Mouse (Mus musculus) megakaryocyte, embryonic 14.5 days (primary cell): ENCODE results near the gene Slc48a1. TPM values are rescaled to one million over a fixed set of nuclear protein-coding genes. Genes with fewer than 3 reads are reported as not detected.

Experiments
- H3K27me3 ChIP-seq: replicated peaks from 2 replicates; pipeline ENCODE3; 2012; ENCODE audit warnings: inconsistent platforms
- H3K36me3 ChIP-seq: replicated peaks from 2 replicates; pipeline ENCODE3; 2012; ENCODE audit warnings: low read length, inconsistent platforms, mixed read lengths
- H3K4me1 ChIP-seq: 2 replicates; pipeline ENCODE4 v1.6.1; 2012; ENCODE audit warnings: inconsistent platforms
- H3K4me3 ChIP-seq: replicated peaks from 2 replicates; pipeline ENCODE3; 2012; ENCODE audit warnings: moderate library complexity, mild to moderate bottlenecking, inconsistent platforms
- H3K9me3 ChIP-seq: 2 replicates; pipeline ENCODE4 v1.6.1; 2012; ENCODE audit warnings: inconsistent platforms
- FLI1 ChIP-seq: IDR thresholded peaks from 2 replicates; pipeline ENCODE4 v1.6.1; 2012; ENCODE audit warnings: low read length, inconsistent platforms, mixed read lengths
- GATA1 ChIP-seq: IDR thresholded peaks from 3 replicates; pipeline ENCODE4 v1.6.1; 2012; ENCODE audit warnings: mixed read lengths, low read length, inconsistent platforms, borderline replicate concordance
- polyA plus RNA-seq: library from polyadenylated mRNA; stranded (reverse); fragments of >175 nt; gene quantifications from 2 replicates; pipeline ENCODE4 v1.2.3, GENCODE M21; 2012; ENCODE audit warnings: low replicate concordance; ENCODE audit not compliant: insufficient read depth

The Slc48a1 gene
- polyA plus RNA-seq, 1 experiment = 61.4 TPM

- Histone ChIP-seq H3K9me3 (no peaks in the 10 kb centered on the region), H3K4me1 (peaks cover 62% of the 10 kb centered on the region), H3K36me3 (no peaks in the 10 kb centered on the region), H3K4me3 (peak overlapping the region; percentile 69), H3K27me3 (peaks cover 40% of the 10 kb centered on the region)
- TF ChIP-seq GATA1 (no peak), FLI1 (no peak)
These were observed 27.6 kb upstream of the Slc48a1 start for GRCm38 (mm10) chr15:97750697-97751096.

GRCm38 (mm10) chr15:97751676-97752075 lies 26.6 kb upstream of the Slc48a1 start:
- Histone ChIP-seq H3K4me3 (no peak overlapping the region), H3K4me1 (peaks cover 72% of the 10 kb centered on the region), H3K27me3 (peaks cover 45% of the 10 kb centered on the region), H3K9me3 (no peaks in the 10 kb centered on the region), H3K36me3 (no peaks in the 10 kb centered on the region)
- TF ChIP-seq GATA1 = no peak

DNA sequence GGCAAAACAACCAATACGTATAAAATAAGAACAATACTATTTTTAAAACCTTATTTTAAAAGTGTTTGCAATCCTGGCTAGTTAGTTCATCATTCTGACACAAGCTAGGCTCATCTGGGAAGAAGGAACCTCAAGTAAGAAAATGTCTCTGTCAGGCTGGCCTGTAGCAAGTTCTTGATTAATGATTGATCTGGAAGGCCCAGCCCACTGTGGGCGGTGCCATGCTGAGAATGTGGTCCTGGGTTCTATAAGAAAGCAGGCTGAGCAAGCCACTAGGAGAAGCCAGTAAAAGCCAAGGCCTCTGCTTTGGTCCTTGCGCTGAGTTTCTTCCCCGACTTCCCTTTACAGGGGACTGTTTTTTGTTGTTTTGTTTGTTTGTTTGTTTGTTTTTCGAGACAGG lies 25.8 kb upstream of the Slc48a1 start:
- TF ChIP-seq FLI1 (no peak), GATA1 (no peak)
- Histone ChIP-seq H3K4me3 (no peak overlapping the region), H3K27me3 (peaks cover 47% of the 10 kb centered on the region), H3K36me3 (no peaks in the 10 kb centered on the region), H3K4me1 (peaks cover 75% of the 10 kb centered on the region), H3K9me3 (no peaks in the 10 kb centered on the region)

DNA sequence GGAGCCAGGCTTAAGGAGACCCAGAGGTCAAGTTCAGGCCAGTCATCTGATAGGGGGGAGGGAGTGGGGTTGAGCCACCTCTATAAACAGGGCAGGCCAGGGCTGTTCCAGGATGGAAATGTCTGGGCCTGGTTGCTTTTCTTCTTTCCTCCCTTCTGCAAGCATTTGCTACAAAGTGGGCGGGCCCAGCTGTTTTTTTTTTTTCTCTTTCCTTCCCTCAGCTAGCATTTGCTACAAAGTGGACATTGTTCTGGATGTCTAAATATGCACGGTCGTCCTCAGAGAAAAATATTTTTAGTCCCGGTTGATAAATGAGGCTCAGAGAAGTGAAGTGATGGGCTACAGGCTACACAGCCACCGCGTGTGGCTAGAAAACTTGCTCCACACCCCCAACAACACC lies 23.8 kb upstream of the Slc48a1 start:
- peaks cover 75% of the 10 kb centered on the region for H3K4me1 ChIP-seq
- H3K4me3 ChIP-seq = no peak overlapping the region
- H3K27me3 ChIP-seq = peaks cover 57% of the 10 kb centered on the region
- H3K36me3 ChIP-seq = no peaks in the 10 kb centered on the region
- no peaks in the 10 kb centered on the region for H3K9me3 ChIP-seq
- TF ChIP-seq FLI1 (no peak), GATA1 (no peak)

- Histone ChIP-seq H3K4me3 (no peak overlapping the region), H3K9me3 (no peaks in the 10 kb centered on the region), H3K4me1 (peaks cover 73% of the 10 kb centered on the region), H3K27me3 (peaks cover 58% of the 10 kb centered on the region), H3K36me3 (no peaks in the 10 kb centered on the region)
- TF ChIP-seq GATA1 (no peak), FLI1 (no peak)
These were observed 23.0 kb upstream of the Slc48a1 start for GRCm38 (mm10) chr15:97755361-97755760.

GRCm38 (mm10) chr15:97760006-97760405 lies 18.3 kb upstream of the Slc48a1 start:
- TF ChIP-seq GATA1 = no peak
- no peaks in the 10 kb centered on the region for H3K9me3 ChIP-seq
- peaks cover 87% of the 10 kb centered on the region for H3K27me3 ChIP-seq
- peaks cover 74% of the 10 kb centered on the region for H3K4me1 ChIP-seq
- no peaks in the 10 kb centered on the region for H3K36me3 ChIP-seq
- peak overlapping the region; percentile 34 for H3K4me3 ChIP-seq

DNA sequence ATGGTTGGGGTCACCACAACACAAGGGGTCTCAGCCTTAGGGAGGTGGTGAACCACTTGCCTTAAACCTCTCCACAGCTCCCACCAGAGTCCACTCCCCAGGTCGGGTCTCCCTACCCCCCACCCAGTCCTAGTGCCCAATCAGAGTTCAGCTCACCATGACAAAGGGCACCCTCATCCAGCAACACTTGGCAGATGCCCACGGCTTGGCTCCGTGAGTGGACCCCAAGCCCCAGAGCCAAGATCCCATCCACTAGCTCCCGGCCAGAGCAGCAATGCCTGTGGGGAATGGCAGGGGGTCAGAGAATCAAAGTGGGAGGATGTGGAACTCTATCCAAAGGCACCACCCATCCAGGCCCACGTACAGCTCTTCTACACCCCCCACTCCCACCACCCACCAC lies 17.4 kb upstream of the Slc48a1 start:
- Histone ChIP-seq H3K4me1 (peaks cover 64% of the 10 kb centered on the region), H3K9me3 (no peaks in the 10 kb centered on the region), H3K36me3 (no peaks in the 10 kb centered on the region), H3K27me3 (peaks cover 86% of the 10 kb centered on the region), H3K4me3 (no peak overlapping the region)
- TF ChIP-seq FLI1 = no peak
- TF ChIP-seq GATA1 = no peak

GRCm38 (mm10) chr15:97761438-97761837 lies 16.9 kb upstream of the Slc48a1 start:
- TF ChIP-seq FLI1 (no peak), GATA1 (no peak)
- Histone ChIP-seq H3K4me1 (peaks cover 63% of the 10 kb centered on the region), H3K4me3 (no peak overlapping the region), H3K9me3 (no peaks in the 10 kb centered on the region), H3K27me3 (peaks cover 86% of the 10 kb centered on the region), H3K36me3 (no peaks in the 10 kb centered on the region)

DNA sequence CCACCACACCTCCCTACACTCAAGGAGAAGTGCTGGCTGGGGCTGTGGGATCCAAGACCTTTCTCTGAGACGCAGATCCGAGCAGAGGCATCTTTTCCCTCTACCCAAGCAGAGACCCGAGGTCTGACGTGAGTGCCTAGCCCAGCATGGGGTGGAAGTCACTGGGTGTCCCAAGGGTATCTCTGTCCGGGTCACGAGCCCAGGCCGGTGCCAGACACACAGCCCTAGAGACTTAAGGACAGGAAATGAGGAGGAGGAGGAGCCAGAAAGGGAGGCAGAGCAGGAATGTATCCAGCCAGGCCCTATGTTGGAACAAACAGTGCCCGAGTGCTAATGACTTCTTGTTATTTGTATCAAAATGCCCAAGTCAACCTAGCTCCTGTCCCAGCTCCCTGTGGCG lies 15.6 kb upstream of the Slc48a1 start:
- Histone ChIP-seq H3K9me3 (no peaks in the 10 kb centered on the region), H3K4me3 (no peak overlapping the region), H3K36me3 (no peaks in the 10 kb centered on the region), H3K27me3 (peaks cover 86% of the 10 kb centered on the region), H3K4me1 (peaks cover 63% of the 10 kb centered on the region)
- TF ChIP-seq FLI1 (no peak), GATA1 (no peak)

GRCm38 (mm10) chr15:97763256-97764049 lies 14.9 kb upstream of the Slc48a1 start:
- Histone ChIP-seq H3K27me3 (peaks cover 88% of the 10 kb centered on the region), H3K4me1 (peaks cover 64% of the 10 kb centered on the region)
- TF ChIP-seq FLI1 = no peak
- TF ChIP-seq GATA1 = no peak

GRCm38 (mm10) chr15:97764532-97764931 lies 13.8 kb upstream of the Slc48a1 start:
- H3K36me3 ChIP-seq = no peaks in the 10 kb centered on the region
- H3K4me1 ChIP-seq = peaks cover 64% of the 10 kb centered on the region
- TF ChIP-seq GATA1 (no peak), FLI1 (no peak)
- peaks cover 87% of the 10 kb centered on the region for H3K27me3 ChIP-seq
- H3K9me3 ChIP-seq = no peaks in the 10 kb centered on the region
- no peak overlapping the region for H3K4me3 ChIP-seq

More at GRCm38 (mm10) chr15:97763256-97764049, 14.9 kb upstream of the Slc48a1 start:
- Histone ChIP-seq H3K4me3 (no peak overlapping the region), H3K9me3 (no peaks in the 10 kb centered on the region), H3K36me3 (no peaks in the 10 kb centered on the region)
